8 mouse cellular contexts compared by ENCODE assay signal in the genomic region with DNA sequence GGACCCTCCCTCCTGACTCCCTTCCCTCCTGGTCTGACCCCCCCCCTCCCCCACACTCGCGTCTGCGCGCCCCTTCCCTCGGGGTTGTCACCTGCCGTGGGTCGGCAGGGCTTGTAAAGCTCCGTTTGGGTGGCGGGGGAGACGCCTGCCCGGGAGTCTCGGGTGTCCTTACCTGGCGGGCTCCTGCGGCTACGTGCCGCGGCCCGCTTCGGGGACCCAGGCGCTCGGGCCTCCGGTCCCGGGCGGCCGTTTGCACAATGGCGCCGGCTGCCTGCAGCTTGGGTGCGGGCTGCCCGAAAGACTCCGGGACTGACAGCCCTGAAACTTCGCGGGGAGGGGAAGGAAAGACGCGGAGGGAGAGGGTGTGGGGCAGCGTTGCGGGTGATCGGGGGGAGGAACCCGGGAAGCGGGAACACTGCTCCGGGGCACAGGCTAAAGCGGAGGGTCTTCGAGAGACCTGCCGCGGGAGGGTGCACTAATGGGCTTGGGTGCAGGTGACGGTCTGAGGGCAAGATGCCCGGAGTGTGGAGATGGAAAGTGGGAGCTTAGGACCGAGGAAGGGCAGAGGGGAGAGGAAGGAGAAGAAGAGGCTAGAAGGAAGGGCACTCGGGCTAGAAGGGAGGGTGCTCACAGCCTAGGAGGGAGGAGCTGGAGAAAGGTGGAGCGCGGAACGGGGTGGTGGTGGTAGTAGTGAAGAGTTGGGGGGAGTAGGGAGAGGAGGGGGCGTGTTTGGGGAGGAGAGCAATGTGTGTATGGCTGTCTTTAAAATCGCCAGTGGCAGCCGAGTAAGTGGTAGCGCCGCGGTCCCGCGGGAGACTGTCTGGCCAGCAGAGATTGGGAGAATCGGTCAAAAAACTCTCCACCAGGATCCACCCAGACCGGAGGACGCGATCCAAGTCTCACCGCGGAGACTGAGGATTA. TPM values are rescaled to one million over a fixed set of nuclear protein-coding genes. Genes with fewer than 3 reads are reported as not detected.
DNase-seq lines count a peak whose midpoint lies in the region; ATAC-seq and TF ChIP-seq lines count a peak whose summit lies in the region.

A gene (minus strand): TSS at position 645 of the 921 bp plus-strand sequence.

- ATAC-seq in forebrain, embryonic 11.5 days (replicated peaks; ENCODE audit: low FRiP score), result peak; percentile 16
- peak; percentile 42 for ATAC-seq in heart, embryonic 15.5 days (replicated peaks; ENCODE audit: insufficient number of reproducible peaks, insufficient read depth, low FRiP score, low read depth)
- ATAC-seq in liver, embryonic 15.5 days (ENCODE audit: insufficient read depth), result no peak
- peak; percentile 11 for ATAC-seq in neural tube, embryonic 11.5 days (ENCODE audit: insufficient read depth, low FRiP score, low TSS enrichment)

- no peaks in the 10 kb centered on the region for H3K9me3 ChIP-seq in forebrain, embryonic 11.5 days (ENCODE audit: control insufficient read depth, low read length)
- no peaks in the 10 kb centered on the region for H3K9me3 ChIP-seq in heart, embryonic 15.5 days (replicated peaks)
- H3K9me3 ChIP-seq in liver, embryonic 15.5 days (replicated peaks), result no peaks in the 10 kb centered on the region
- H3K9me3 ChIP-seq in neural tube, embryonic 11.5 days (ENCODE audit: control insufficient read depth, low read length), result no peaks in the 10 kb centered on the region

- H3K36me3 ChIP-seq in forebrain, embryonic 11.5 days (ENCODE audit: control insufficient read depth, insufficient read depth, low read length), result no peaks in the 10 kb centered on the region
- peaks cover 16% of the 10 kb centered on the region for H3K36me3 ChIP-seq in heart, embryonic 15.5 days
- H3K36me3 ChIP-seq in liver, embryonic 15.5 days (replicated peaks), result peaks cover 16% of the 10 kb centered on the region; the same call in 1 of the 2 replicates
- peaks cover 2% of the 10 kb centered on the region for H3K36me3 ChIP-seq in neural tube, embryonic 11.5 days (ENCODE audit: control insufficient read depth, insufficient read depth, low read length)

- peak within 1 kb of the TSS; percentile 84 for H3K9ac ChIP-seq in forebrain, embryonic 11.5 days (ENCODE audit: low read length)
- H3K9ac ChIP-seq in heart, embryonic 15.5 days, result peak within 1 kb of the TSS; percentile 90
- H3K9ac ChIP-seq in liver, embryonic 15.5 days, result peak within 1 kb of the TSS; percentile 50
- peak within 1 kb of the TSS; percentile 83 for H3K9ac ChIP-seq in neural tube, embryonic 11.5 days (ENCODE audit: low read length)

- peaks cover 2% of the 10 kb centered on the region; the same call in 1 of the 2 replicates for H3K4me1 ChIP-seq in bone marrow, adult 2 months (ENCODE audit: control insufficient read depth, insufficient read depth, low read length)
- peaks cover 11% of the 10 kb centered on the region; the same call in 1 of the 2 replicates for H3K4me1 ChIP-seq in forebrain, embryonic 11.5 days (replicated peaks; ENCODE audit: control insufficient read depth, insufficient read depth, low read length)
- H3K4me1 ChIP-seq in heart, embryonic 15.5 days (replicated peaks), result peaks cover 27% of the 10 kb centered on the region
- H3K4me1 ChIP-seq in liver, embryonic 15.5 days (replicated peaks), result no peaks in the 10 kb centered on the region; the same call in 1 of the 2 replicates
- peaks cover 9% of the 10 kb centered on the region for H3K4me1 ChIP-seq in neural tube, embryonic 11.5 days (ENCODE audit: control insufficient read depth, insufficient read depth, low read length)

- peak; percentile 19 to 21 for DNase-seq in CD8-positive naive resting alpha-beta T cell, adult 2 months (ENCODE audit: low read depth in 2 of 2, low spot score in 2 of 2)
- DNase-seq in forebrain, embryonic 11.5 days (ENCODE audit: low spot score), result peak; percentile 82
- peak; percentile 80 for DNase-seq in kidney, postnatal 14 days
- DNase-seq in neural tube, embryonic 11.5 days (ENCODE audit: low spot score), result peak; percentile 49
- peak; percentile 27 for DNase-seq in thymus, postnatal 0 days (ENCODE audit: low spot score)

- H3K4me3 ChIP-seq in bone marrow, adult 2 months (replicated peaks; ENCODE audit: control insufficient read depth, low read depth, low read length), result peak within 1 kb of the TSS; percentile 71
- peak within 1 kb of the TSS; percentile 74 for H3K4me3 ChIP-seq in forebrain, embryonic 11.5 days (ENCODE audit: low read depth, low read length)
- H3K4me3 ChIP-seq in heart, embryonic 15.5 days, result peak within 1 kb of the TSS; percentile 92
- H3K4me3 ChIP-seq in liver, embryonic 15.5 days (replicated peaks), result peak within 1 kb of the TSS; percentile 60
- peak within 1 kb of the TSS; percentile 71 for H3K4me3 ChIP-seq in neural tube, embryonic 11.5 days (ENCODE audit: low read depth, low read length)

- peak within 1 kb of the TSS; percentile 96 for H3K4me2 ChIP-seq in forebrain, embryonic 11.5 days (ENCODE audit: low read depth, low read length, severe bottlenecking)
- peak within 1 kb of the TSS; percentile 98 for H3K4me2 ChIP-seq in heart, embryonic 15.5 days
- peak within 1 kb of the TSS; percentile 70 for H3K4me2 ChIP-seq in liver, embryonic 15.5 days
- H3K4me2 ChIP-seq in neural tube, embryonic 11.5 days (ENCODE audit: low read depth), result peak within 1 kb of the TSS; percentile 98

- no peak for TF ChIP-seq CTCF in bone marrow, adult 2 months (IDR thresholded peaks at IDR 0.05; ENCODE audit: control insufficient read depth, insufficient read depth, low read length)

- peak within 1 kb of the TSS; percentile 63 for H3K27ac ChIP-seq in bone marrow, adult 2 months (ENCODE audit: control insufficient read depth, insufficient read depth, low read depth, low read length, poor library complexity)
- peak within 1 kb of the TSS; percentile 84 for H3K27ac ChIP-seq in forebrain, embryonic 11.5 days (ENCODE audit: low read depth, low read length)
- peak within 1 kb of the TSS; percentile 94 for H3K27ac ChIP-seq in heart, embryonic 15.5 days
- H3K27ac ChIP-seq in liver, embryonic 15.5 days (replicated peaks), result peak within 1 kb of the TSS; percentile 56
- H3K27ac ChIP-seq in neural tube, embryonic 11.5 days (ENCODE audit: low read depth, low read length), result peak within 1 kb of the TSS; percentile 80

- no peaks in the 10 kb centered on the region for H3K27me3 ChIP-seq in forebrain, embryonic 11.5 days (ENCODE audit: control insufficient read depth, insufficient read depth, low read length)
- H3K27me3 ChIP-seq in heart, embryonic 15.5 days, result no peaks in the 10 kb centered on the region
- H3K27me3 ChIP-seq in liver, embryonic 15.5 days, result peaks cover 40% of the 10 kb centered on the region
- no peaks in the 10 kb centered on the region for H3K27me3 ChIP-seq in neural tube, embryonic 11.5 days (ENCODE audit: control insufficient read depth, insufficient read depth, low read length)

- no peak for TF ChIP-seq POLR2A in bone marrow, adult 2 months (IDR thresholded peaks at IDR 0.05; ENCODE audit: borderline replicate concordance, control insufficient read depth, low read depth, low read length)

- WGBS in bone marrow, adult 2 months, result 1% methylated on average over 64 of the region's 65 CpGs
- WGBS in forebrain, embryonic 11.5 days, result under 1% methylated on average over 65 of the region's 65 CpGs
- 1% methylated on average over 65 of the region's 65 CpGs for WGBS in heart, embryonic 15.5 days
- under 1% methylated on average over 64 of the region's 65 CpGs for WGBS in liver, embryonic 15.5 days (ENCODE audit: insufficient replicate concordance)
- WGBS in neural tube, embryonic 11.5 days, result under 1% methylated on average over 64 of the region's 65 CpGs

RNA-seq across cellular contexts. Expression of the gene that starts here (rescaled TPM):
- 3.2 and 9.0 TPM in 2 replicates for polyA plus RNA-seq in bone marrow, adult 2 months (2011; ENCODE audit: insufficient read depth, insufficient read length, low replicate concordance, missing spikeins)
- polyA plus RNA-seq in forebrain, embryonic 11.5 days (2014; fragmentation: Nextera tagmentation; extraction: Ambion mirVana), result 17.5 and 19.6 TPM in 2 replicates
- polyA plus RNA-seq in heart, embryonic 15.5 days (2015; fragmentation: Nextera tagmentation; extraction: Ambion mirVana), result 18.5 and 20.4 TPM in 2 replicates
- polyA plus RNA-seq in liver, embryonic 15.5 days (2015; fragmentation: Nextera tagmentation; extraction: Ambion mirVana), result 2.7 and 2.9 TPM in 2 replicates
- polyA plus RNA-seq in neural tube, embryonic 11.5 days (2014; fragmentation: Nextera tagmentation; extraction: Ambion mirVana), result 11.4 and 14.4 TPM in 2 replicates
- polyA plus RNA-seq in thymus, postnatal 0 days (2015; fragmentation: Nextera tagmentation; extraction: Ambion mirVana), result 8.6 and 9.9 TPM in 2 replicates

Comparison
In these comparisons a context has a peak if more than half of its experiments do, and no peak if none do; other contexts are left out.
1. DNase-seq: peak in every context shown above with its lines; median percentile 82 in forebrain, embryonic 11.5 days; 80 in kidney, postnatal 14 days; 49 in neural tube, embryonic 11.5 days; 27 in thymus, postnatal 0 days; 20 in CD8-positive naive resting alpha-beta T cell, adult 2 months.